Comparison of ENCODE assay signal across 29 mouse cellular contexts in genomic region chr1:92802362-92802761, GRCm38 (mm10). TPM values are rescaled to one million over a fixed set of nuclear protein-coding genes. Genes with fewer than 3 reads are reported as not detected.
DNase-seq lines count a peak whose midpoint lies in the region; ATAC-seq lines count a peak whose summit lies in the region.
"Had no signal": no experiment of that assay in that cellular context is flagged by ENCODE, and none has a peak within 500 bp of the region (broad histone marks: within the 10 kb centered on the region; RNA-seq: fewer than 3 reads in every experiment).

No protein-coding gene starts in this region.

- WGBS in heart, embryonic 12.5 days = 81% methylated on average over 1 of the region's 1 CpGs

- H3K27me3 ChIP-seq in heart, embryonic 12.5 days (replicated peaks) = peaks cover 14% of the 10 kb centered on the region
- H3K27me3 ChIP-seq: embryonic facial prominence, embryonic 15.5 days; forebrain, embryonic 12.5 days; hindbrain, embryonic 13.5 days; neural tube, embryonic 13.5 days had no signal

- H3K4me2 ChIP-seq in heart, embryonic 12.5 days = no peak overlapping the region
- H3K4me2 ChIP-seq: embryonic facial prominence, embryonic 15.5 days; forebrain, embryonic 12.5 days; hindbrain, embryonic 13.5 days; lung, embryonic 14.5 days; neural tube, embryonic 13.5 days had no signal

- H3K36me3 ChIP-seq in heart, embryonic 12.5 days = no peaks in the 10 kb centered on the region
- H3K36me3 ChIP-seq: embryonic facial prominence, embryonic 10.5 days; embryonic facial prominence, embryonic 15.5 days; forebrain, embryonic 12.5 days; heart, embryonic 10.5 days; hindbrain, embryonic 13.5 days; neural tube, embryonic 13.5 days had no signal

- no peak overlapping the region for H3K9ac ChIP-seq in heart, embryonic 12.5 days
- H3K9ac ChIP-seq: embryonic facial prominence, embryonic 15.5 days; forebrain, embryonic 12.5 days; forebrain, postnatal 0 days; hindbrain, embryonic 13.5 days; liver, embryonic 14.5 days; lung, embryonic 14.5 days; neural tube, embryonic 13.5 days had no signal

- 0 out of 2 replicates have a peak, but pooled peaks have one; percentile 24 for ATAC-seq in megakaryocyte progenitor cell, adult 5-6 weeks (replicated peaks; ENCODE audit: poor library complexity)
- no peak for ATAC-seq in heart, embryonic 12.5 days (ENCODE audit: insufficient number of reproducible peaks, low FRiP score)
- ATAC-seq: CD4-positive, CD25-positive, alpha-beta regulatory T cell, adult 4 months; forebrain, postnatal 0 days; intestine, postnatal 0 days had no signal

- no peak overlapping the region for H3K4me3 ChIP-seq in heart, embryonic 12.5 days
- H3K4me3 ChIP-seq: embryonic facial prominence, embryonic 10.5 days; embryonic facial prominence, embryonic 15.5 days; forebrain, embryonic 12.5 days; heart, embryonic 10.5 days; hindbrain, embryonic 13.5 days; neural tube, embryonic 13.5 days had no signal

- H3K9me3 ChIP-seq in heart, embryonic 12.5 days (replicated peaks) = no peaks in the 10 kb centered on the region
- H3K9me3 ChIP-seq: embryonic facial prominence, embryonic 10.5 days; embryonic facial prominence, embryonic 15.5 days; forebrain, embryonic 12.5 days; heart, embryonic 10.5 days; hindbrain, embryonic 13.5 days; neural tube, embryonic 13.5 days had no signal

- no peak overlapping the region for H3K27ac ChIP-seq in heart, embryonic 12.5 days (ENCODE audit: poor library complexity, severe bottlenecking)
- H3K27ac ChIP-seq: embryonic facial prominence, embryonic 10.5 days; embryonic facial prominence, embryonic 15.5 days; forebrain, embryonic 12.5 days; heart, embryonic 10.5 days; hindbrain, embryonic 13.5 days; liver, embryonic 14.5 days; neural tube, embryonic 13.5 days had no signal

- no peaks in the 10 kb centered on the region for H3K4me1 ChIP-seq in heart, embryonic 12.5 days (replicated peaks)
- H3K4me1 ChIP-seq: embryonic facial prominence, embryonic 10.5 days; embryonic facial prominence, embryonic 15.5 days; forebrain, embryonic 12.5 days; heart, embryonic 10.5 days; hindbrain, embryonic 13.5 days; neural tube, embryonic 13.5 days had no signal

- peak; percentile 9 for DNase-seq in lung, postnatal 10 days
- DNase-seq in lung, adult 18-20 months = no peak
- DNase-seq in 416B (ENCODE audit: low read depth) (peak; percentile 28), MN1 (ENCODE audit: low spot score) (peak; percentile 12)
- no peak for DNase-seq in right cerebral cortex, adult 2 months (ENCODE audit: low spot score in 2 of 2)
- no peak for DNase-seq in gastrocnemius, adult 18-20 months (ENCODE audit: low spot score)
- DNase-seq: cerebellum, adult 18-20 months; cerebellum, postnatal 14 days; forebrain, postnatal 0 days; gastrocnemius, postnatal 10 days; heart, adult 11 months; heart, postnatal 36 days; kidney, postnatal 14 days; liver; lung, embryonic 14.5 days; midbrain, embryonic 14.5 days; right cerebral cortex, postnatal 14 days; thymus, postnatal 14 days had no signal

RNA-seq across cellular contexts. Expression of gene Gpc1, which starts 29.1 kb away (rescaled TPM):
- 41.5 and 51.3 TPM in 2 replicates for total RNA-seq in megakaryocyte progenitor cell, adult 5-6 weeks (2015)
- total RNA-seq in megakaryocyte progenitor cell, adult 5-6 weeks (2017) = 58.8 and 70.5 TPM in 2 replicates
- polyA plus RNA-seq in heart, embryonic 12.5 days (2016; fragmentation: Nextera tagmentation; extraction: Ambion mirVana) = 67.2 and 70.3 TPM in 2 replicates
- 100 to 1,000 TPM; 223 to 227 TPM for total RNA-seq in gastrocnemius, adult 18-20 months (2021)

Comparison
In these comparisons a context has a peak if more than half of its experiments do, and no peak if none do; other contexts are left out.
1. DNase-seq: peak in lung, postnatal 10 days (single experiment), 416B (single experiment) and MN1 (single experiment); none in lung, adult 18-20 months (0 of 2), right cerebral cortex, adult 2 months (0 of 2) and gastrocnemius, adult 18-20 months (single experiment).